Mouse (Mus musculus) CD8-positive naive resting alpha-beta T cell, adult 57 days (primary cell): Measurements from ENCODE around the gene Olfr1225. TPM values are rescaled to one million over a fixed set of nuclear protein-coding genes. Genes with fewer than 3 reads are reported as not detected.

ENCODE experiments used
- total RNA-seq: library from RNA; stranded (reverse); gene quantifications from one replicate; pipeline ENCODE4 v1.2.4, GENCODE M21; 2023

Olfr1225 gene
- not detected for total RNA-seq

DNA sequence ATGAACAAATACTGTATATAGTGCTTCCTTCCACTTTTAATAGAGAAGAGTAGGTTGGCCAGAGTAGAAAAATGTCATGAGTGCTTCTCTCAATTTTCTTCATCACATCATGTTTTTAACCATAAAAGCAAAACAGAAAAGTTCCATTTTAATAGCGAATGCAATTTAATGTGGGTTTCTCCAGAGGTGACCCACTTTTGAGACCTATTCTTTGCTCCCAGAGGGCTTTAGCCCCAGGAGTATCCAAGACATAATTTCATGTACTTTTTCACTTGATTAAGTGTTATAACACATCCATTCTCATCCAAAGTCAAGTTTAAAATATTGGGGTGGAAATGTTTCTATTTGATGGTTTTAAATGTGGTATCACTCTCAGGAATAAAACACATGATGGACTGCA is at the start of gene Olfr1225:
TSS of gene Olfr1225 (minus strand) at position 101 of the 400 bp plus-strand sequence.

DNA sequence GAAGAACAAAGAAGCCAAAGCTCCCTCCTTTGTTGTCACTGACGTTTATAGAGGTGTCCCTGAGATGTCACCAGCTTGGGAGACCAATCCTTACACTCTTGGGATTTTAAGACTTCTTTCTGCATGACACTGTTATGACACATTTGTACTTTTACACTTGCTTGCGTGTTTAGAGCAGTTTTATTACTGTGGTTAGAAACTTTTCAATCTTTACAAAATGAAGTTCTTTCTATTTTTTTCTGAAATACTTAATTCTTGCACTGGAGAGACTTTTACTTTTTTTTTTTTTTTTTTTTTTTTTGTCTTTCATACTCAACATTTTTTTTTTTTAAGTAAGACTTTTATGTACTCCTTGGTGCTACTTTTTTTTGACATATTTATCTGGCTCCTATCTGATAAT is 25.5 kb upstream of the Olfr1225 start, which contains the start of gene Olfr1226:
TSS of gene Olfr1226 (minus strand) at position 101 of the 400 bp plus-strand sequence.

DNA sequence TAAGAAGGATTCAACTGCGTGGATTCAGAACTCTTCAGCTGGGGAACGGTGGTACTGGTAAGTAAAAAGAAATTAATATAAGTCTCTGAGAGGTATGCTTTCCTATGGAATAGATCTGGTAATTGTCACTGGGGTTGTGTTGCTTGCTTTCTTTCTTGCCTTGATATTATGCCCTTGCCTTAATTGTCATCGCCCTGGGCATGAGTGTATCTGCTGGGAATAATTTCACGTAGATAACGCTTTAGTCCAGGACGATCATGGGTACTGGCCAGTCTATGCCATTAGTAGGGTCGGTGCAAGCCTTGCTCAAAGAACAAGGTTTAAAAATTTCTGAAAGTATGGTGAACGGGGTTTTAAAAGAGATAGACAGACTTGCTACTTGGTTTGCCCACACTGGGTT is 10.5 kb downstream of the Olfr1225 start, which contains the start of gene Olfr1224-ps1:
TSS of gene Olfr1224-ps1 (minus strand) at position 101 of the 400 bp plus-strand sequence.

DNA sequence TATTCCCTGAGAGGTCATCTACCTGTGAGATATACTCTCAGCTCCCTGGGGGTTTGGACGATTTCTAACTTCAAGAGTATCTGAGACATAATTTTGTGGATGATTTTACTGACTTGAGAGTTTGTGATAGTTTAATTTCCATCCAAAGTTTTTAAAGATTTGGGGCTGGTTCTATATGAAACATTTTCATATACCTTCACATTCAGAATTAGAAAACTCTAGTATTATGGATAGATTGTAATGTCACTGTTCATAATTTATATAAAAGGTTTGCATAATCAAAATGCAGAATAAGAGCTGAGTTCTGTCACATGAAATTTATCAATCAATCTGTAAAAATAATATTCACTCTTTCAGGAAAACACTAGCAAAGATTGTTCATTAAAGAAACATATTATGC is 23.0 kb downstream of the Olfr1225 start, which contains the start of gene Olfr1223:
TSS of gene Olfr1223 (minus strand) at position 101 of the 400 bp plus-strand sequence.

DNA sequence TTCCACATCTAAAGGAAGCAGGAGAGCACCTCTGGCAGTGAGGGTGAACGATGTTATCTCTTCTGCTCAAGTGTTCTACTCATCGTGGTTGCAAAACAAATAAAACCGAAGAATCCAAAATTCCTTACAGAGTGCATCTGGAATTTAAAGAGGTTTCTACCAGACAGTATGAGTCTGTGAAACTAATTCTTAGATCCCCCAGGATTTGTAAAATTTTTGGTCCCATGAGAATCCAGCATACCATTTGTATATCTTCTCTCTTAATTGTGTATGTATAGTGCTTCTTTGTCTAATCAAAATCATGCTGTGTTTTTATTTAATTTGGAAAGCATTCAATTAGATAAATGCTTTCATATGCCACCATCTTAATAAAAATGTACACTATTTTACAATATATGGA is 41.5 kb downstream of the Olfr1225 start, which contains the start of gene Olfr1222:
TSS of gene Olfr1222 (minus strand) at position 101 of the 400 bp plus-strand sequence.

Other genes starting within 250 kb of the Olfr1225 start
- gene Olfr1211, start 236.6 kb downstream of the Olfr1225 start, total RNA-seq: not detected
- not detected for gene Olfr1212, start 220.7 kb downstream of the Olfr1225 start, total RNA-seq
- gene Gm13762, start 194.4 kb downstream of the Olfr1225 start, total RNA-seq: not detected
- gene Olfr1214, start 182.0 kb downstream of the Olfr1225 start, total RNA-seq: not detected
- gene Olfr1215, start 167.7 kb downstream of the Olfr1225 start, total RNA-seq: not detected
- gene Olfr1216, start 156.3 kb downstream of the Olfr1225 start, total RNA-seq: not detected
- not detected for gene Olfr1217, start 142.6 kb downstream of the Olfr1225 start, total RNA-seq
- gene Olfr1218, start 113.5 kb downstream of the Olfr1225 start, total RNA-seq: not detected
- not detected for gene Olfr1219, start 91.2 kb downstream of the Olfr1225 start, total RNA-seq
- not detected for gene Olfr1220, start 67.8 kb downstream of the Olfr1225 start, total RNA-seq
- not detected for gene Olfr1221, start 57.4 kb downstream of the Olfr1225 start, total RNA-seq
- not detected for gene Olfr1222, start 41.6 kb downstream of the Olfr1225 start, total RNA-seq
- not detected for gene Olfr1223, start 23.1 kb downstream of the Olfr1225 start, total RNA-seq
- not detected for gene Olfr1224-ps1, start 10.6 kb downstream of the Olfr1225 start, total RNA-seq
- not detected for gene Olfr1226, start 25.4 kb upstream of the Olfr1225 start, total RNA-seq
- not detected for gene Olfr1228, start 79.4 kb upstream of the Olfr1225 start, total RNA-seq
- not detected for gene Olfr1229, start 113.3 kb upstream of the Olfr1225 start, total RNA-seq
- gene Olfr1230, start 122.6 kb upstream of the Olfr1225 start, total RNA-seq: not detected
- not detected for gene Olfr1231, start 132.4 kb upstream of the Olfr1225 start, total RNA-seq
- gene Olfr1232, start 155.0 kb upstream of the Olfr1225 start, total RNA-seq: not detected
- not detected for gene Olfr1233, start 167.7 kb upstream of the Olfr1225 start, total RNA-seq
- not detected for gene Olfr1234, start 190.2 kb upstream of the Olfr1225 start, total RNA-seq
- gene Olfr1238, start 235.0 kb upstream of the Olfr1225 start, total RNA-seq: not detected
- gene Olfr1239, start 245.7 kb upstream of the Olfr1225 start, total RNA-seq: not detected